In genomic region chr3:135711040-135711570, GRCm38 (mm10) we compare ENCODE assay signal across 23 mouse cellular contexts. TPM values are rescaled to one million over a fixed set of nuclear protein-coding genes. Genes with fewer than 3 reads are reported as not detected.
DNase-seq lines count a peak whose midpoint lies in the region; ATAC-seq and TF ChIP-seq lines count a peak whose summit lies in the region.
"Had no signal": no experiment of that assay in that cellular context is flagged by ENCODE, and none has a peak within 500 bp of the region (broad histone marks: within the 10 kb centered on the region; RNA-seq: fewer than 3 reads in every experiment).

No protein-coding gene starts in this region.

- TF ChIP-seq EP300 in CH12.LX (IDR thresholded peaks at IDR 0.05; ENCODE audit: low read length): no peak

- 92% methylated on average over 9 of the region's 9 CpGs for WGBS in midbrain, embryonic 11.5 days
- 96% methylated on average over 9 of the region's 9 CpGs for WGBS in midbrain, embryonic 14.5 days

- dilution Hi-C loops in CH12.LX (cut with MboI; ENCODE audit: extremely low pct_ligation_motif_present, extremely low pct_unique_long_range_greater_than_20kb, low sequenced_read_pairs): no loop called here

- DNase-seq in midbrain, embryonic 11.5 days (ENCODE audit: low spot score, missing footprints): peak; percentile 17
- no peak for DNase-seq in midbrain, embryonic 14.5 days
- DNase-seq in CH12.LX (ENCODE audit: extremely low read depth) (no peak), adipocyte (ENCODE audit: low spot score) (no peak)
- no peak for DNase-seq in testis, postnatal 10 days (ENCODE audit: low spot score)
- DNase-seq: adrenal gland, adult 2 months; adrenal gland, adult 8-10 months; adrenal gland, postnatal 10 days; adrenal gland, postnatal 14 days; adrenal gland, postnatal 25 days; adrenal gland, postnatal 36 days; B cell, adult 2 months; cerebellum, adult 11 months; cerebellum, adult 11-12 months; cerebellum, adult 18-20 months; cerebellum, adult 2 months had no signal

- in situ Hi-C loops in CH12.LX (cut with MboI; ENCODE audit: low pct_ligation_motif_present, low pct_unique_long_range_greater_than_20kb, low sequenced_read_pairs): no loop called here

- TF ChIP-seq CTCF in CH12.LX (conservative IDR thresholded peaks at IDR 0.05 in 1 of 2, IDR thresholded peaks at IDR 0.05 in 1 of 2; ENCODE audit: low read depth in 2 of 2, low read length in 2 of 2): no peak
- TF ChIP-seq CTCF in embryonic fibroblast, embryonic 13.5 days (IDR thresholded peaks at IDR 0.05; ENCODE audit: borderline replicate concordance, insufficient read depth, low read length): no peak

- no peak for TF ChIP-seq POLR2A in CH12.LX (IDR thresholded peaks at IDR 0.05; ENCODE audit: low read depth, low read length)
- no peak for TF ChIP-seq POLR2A in embryonic fibroblast, embryonic 13.5 days (IDR thresholded peaks at IDR 0.05; ENCODE audit: low read depth, low read length)
- no peak for TF ChIP-seq POLR2A in myocyte (IDR thresholded peaks at IDR 0.05; ENCODE audit: insufficient read length, low read depth)

- H3K27me3 ChIP-seq in midbrain, embryonic 11.5 days (ENCODE audit: control insufficient read depth, insufficient read depth, low read length): no peaks in the 10 kb centered on the region
- H3K27me3 ChIP-seq in midbrain, embryonic 14.5 days (ENCODE audit: control insufficient read depth, insufficient read depth, low read length): no peaks in the 10 kb centered on the region
- H3K27me3 ChIP-seq in CH12.LX (replicated peaks) (peaks cover 2% of the 10 kb centered on the region), myocyte (ENCODE audit: control insufficient read depth, insufficient read depth, insufficient read length) (no peaks in the 10 kb centered on the region)
- H3K27me3 ChIP-seq: Patski had no signal

- no peaks in the 10 kb centered on the region for H3K79me2 ChIP-seq in CH12.LX (replicated peaks; ENCODE audit: control insufficient read depth, extremely low read depth, insufficient read depth, poor library complexity, severe bottlenecking)
- H3K79me2 ChIP-seq in myocyte (ENCODE audit: control insufficient read depth, insufficient read depth): no peaks in the 10 kb centered on the region

- no peaks in the 10 kb centered on the region for H3K4me1 ChIP-seq in midbrain, embryonic 11.5 days (ENCODE audit: control insufficient read depth, insufficient read depth, low read length)
- H3K4me1 ChIP-seq in midbrain, embryonic 14.5 days (ENCODE audit: control insufficient read depth, insufficient read depth, low read length): no peaks in the 10 kb centered on the region
- peaks cover 0 to 6% of the 10 kb centered on the region in 2 experiments; a peak in 2 of 4 replicates for H3K4me1 ChIP-seq in CH12.LX (ENCODE audit: control insufficient read depth in 1 of 2, insufficient read depth in 2 of 2)
- H3K4me1 ChIP-seq in embryonic fibroblast, embryonic 13.5 days (ENCODE audit: control insufficient read depth, insufficient read depth, low read length): peaks cover 5% of the 10 kb centered on the region; the same call in 1 of the 2 replicates

- H3K9me3 ChIP-seq in midbrain, embryonic 11.5 days (ENCODE audit: control insufficient read depth, low read length): no peaks in the 10 kb centered on the region
- H3K9me3 ChIP-seq in midbrain, embryonic 14.5 days (ENCODE audit: control insufficient read depth, low read length): no peaks in the 10 kb centered on the region
- no peaks in the 10 kb centered on the region for H3K9me3 ChIP-seq in CH12.LX (replicated peaks; ENCODE audit: low read length)
- H3K9me3 ChIP-seq: G1E had no signal

- no peak for TF ChIP-seq RAD21 in CH12.LX (IDR thresholded peaks at IDR 0.05; ENCODE audit: low read depth, low read length)

- no peak for ATAC-seq in midbrain, embryonic 11.5 days (ENCODE audit: low FRiP score)
- ATAC-seq in midbrain, embryonic 14.5 days (ENCODE audit: low FRiP score, low TSS enrichment): no peak
- no peak for ATAC-seq in erythroid progenitor cell, adult 5-6 weeks (replicated peaks; ENCODE audit: low FRiP score, poor library complexity, severe bottlenecking)
- ATAC-seq: activated CD4-positive, CD25-positive, alpha-beta regulatory T cell, adult 4 months; CD4-positive, CD25-positive, alpha-beta regulatory T cell, adult 4 months; Patski had no signal

- H3K36me3 ChIP-seq in midbrain, embryonic 11.5 days (ENCODE audit: control insufficient read depth, insufficient read depth, low read length): no peaks in the 10 kb centered on the region
- no peaks in the 10 kb centered on the region for H3K36me3 ChIP-seq in midbrain, embryonic 14.5 days (ENCODE audit: control insufficient read depth, insufficient read depth, low read length)
- no peaks in the 10 kb centered on the region for H3K36me3 ChIP-seq in CH12.LX (replicated peaks in 1 of 2; ENCODE audit: control insufficient read depth in 1 of 2, insufficient read depth in 1 of 2, low read length in 1 of 2)
- no peaks in the 10 kb centered on the region for H3K36me3 ChIP-seq in myocyte (ENCODE audit: control insufficient read depth, insufficient read depth)
- H3K36me3 ChIP-seq: G1E had no signal

- H3K27ac ChIP-seq in midbrain, embryonic 11.5 days (ENCODE audit: low read depth, low read length): no peak overlapping the region
- no peak overlapping the region for H3K27ac ChIP-seq in midbrain, embryonic 14.5 days (replicated peaks; ENCODE audit: low read depth, low read length)
- no peak overlapping the region for H3K27ac ChIP-seq in CH12.LX (ENCODE audit: insufficient read depth, low read depth)
- peak overlapping the region; percentile 18 for H3K27ac ChIP-seq in embryonic fibroblast, embryonic 13.5 days (ENCODE audit: insufficient read depth, low read length)

- H3K4me3 ChIP-seq in midbrain, embryonic 11.5 days (ENCODE audit: low read depth, low read length): no peak overlapping the region
- H3K4me3 ChIP-seq in midbrain, embryonic 14.5 days (replicated peaks; ENCODE audit: low read depth, low read length): no peak overlapping the region
- H3K4me3 ChIP-seq in CH12.LX (replicated peaks in 1 of 3; ENCODE audit: low read depth in 2 of 3, low read length in 2 of 3, poor library complexity in 1 of 3) (no peak overlapping the region), myocyte (no peak overlapping the region)
- no peak overlapping the region for H3K4me3 ChIP-seq in embryonic fibroblast, embryonic 13.5 days (ENCODE audit: insufficient read depth, low read length)

- H3K9ac ChIP-seq in midbrain, embryonic 11.5 days (ENCODE audit: low read length): no peak overlapping the region
- H3K9ac ChIP-seq in midbrain, embryonic 14.5 days (replicated peaks; ENCODE audit: low read length): no peak overlapping the region
- no peak overlapping the region for H3K9ac ChIP-seq in CH12.LX (ENCODE audit: insufficient read depth, low read depth)

- H3K4me2 ChIP-seq in midbrain, embryonic 11.5 days: no peak overlapping the region
- H3K4me2 ChIP-seq in midbrain, embryonic 14.5 days (ENCODE audit: low read length): no peak overlapping the region
- H3K4me2 ChIP-seq in CH12.LX (ENCODE audit: insufficient read depth, low read depth, poor library complexity, severe bottlenecking) (no peak overlapping the region; the same call in none of the 2 replicates), myocyte (ENCODE audit: low read depth) (peak overlapping the region; percentile 10)

- H3ac ChIP-seq in myocyte (ENCODE audit: control insufficient read depth, insufficient read length): no peak overlapping the region

TF ChIP-seq in CH12.LX, 34 proteins besides CTCF, POLR2A, EP300 and RAD21 (continues in another document):
- TF ChIP-seq GABPA (IDR thresholded peaks at IDR 0.05; ENCODE audit: insufficient replicate concordance, low read depth, low read length) (no peak), ELF1 (IDR thresholded peaks at IDR 0.05; ENCODE audit: low read depth, low read length) (0 out of 2 replicates have a peak, but pooled peaks have one; percentile 14), MYC (IDR thresholded peaks at IDR 0.05; ENCODE audit: low read depth, low read length) (peak; percentile 65; the same call in 1 of the 2 replicates), SIN3A (IDR thresholded peaks at IDR 0.05; ENCODE audit: low read length) (peak; percentile 69; the same call in 1 of the 2 replicates), MAFK (IDR thresholded peaks at IDR 0.05; ENCODE audit: insufficient replicate concordance, low read length) (peak; percentile 64; the same call in 1 of the 2 replicates), CHD2 (IDR thresholded peaks at IDR 0.05; ENCODE audit: low read length) (peak; percentile 53; the same call in 1 of the 2 replicates), ZNF384 (IDR thresholded peaks at IDR 0.05; ENCODE audit: low read depth, low read length) (no peak), TBP (conservative IDR thresholded peaks at IDR 0.05; ENCODE audit: low read depth, low read length) (0 out of 2 replicates have a peak, but pooled peaks have one; percentile 26)

TF ChIP-seq in myocyte, 11 proteins besides CTCF, POLR2A, EP300 and RAD21:
- no peak for TF ChIP-seq MYOG (IDR thresholded peaks at IDR 0.05; ENCODE audit: control insufficient read depth in 1 of 3, insufficient read depth in 1 of 3, insufficient read length in 2 of 3, low read depth in 2 of 3)

RNA-seq across cellular contexts. Expression of gene Nfkb1, which starts 19.8 kb away (rescaled TPM):
- polyA plus RNA-seq in midbrain, embryonic 11.5 days (2014; fragmentation: Nextera tagmentation; extraction: Ambion mirVana): 10.5 and 10.8 TPM in 2 replicates
- 7.6 and 8.7 TPM in 2 replicates for polyA plus RNA-seq in midbrain, embryonic 14.5 days (2014; fragmentation: Nextera tagmentation; extraction: Ambion mirVana)
- total RNA-seq in CH12.LX (2012; rRNA removed): 256 and 271 TPM in 2 replicates
- 351 and 369 TPM in 2 replicates for total RNA-seq in CH12.LX (2014; rRNA removed)
- polyA plus RNA-seq in CH12.LX (2012; ENCODE audit: insufficient read length, low read depth): 283 and 346 TPM in 2 replicates
- polyA plus RNA-seq in embryonic fibroblast, embryonic 13.5 days (2011; ENCODE audit: insufficient read length, low read depth, missing spikeins): 45.4 and 54.8 TPM in 2 replicates
- polyA plus RNA-seq in myocyte (2012; fragmentation: generic; extraction: Trizol): 35.3 TPM
- 6.5 and 21.4 TPM in 2 replicates for total RNA-seq in erythroid progenitor cell, adult 5-6 weeks (2015; ENCODE audit: low replicate concordance)
- 13.4 and 18.6 TPM in 2 replicates for total RNA-seq in erythroid progenitor cell, adult 5-6 weeks (2017; ENCODE audit: low replicate concordance)
